Mouse (Mus musculus) spleen, postnatal 36 days (tissue): ENCODE results near the gene Hipk3.

Experiments
- DNase-seq, 2 experiments: peaks; one replicate each; pipeline ENCODE4 v3.0.0; 2022; ENCODE audit warnings: low spot score in 2 of 2, mixed read lengths in 1 of 2

Gene Hipk3

GRCm38 (mm10) chr2:104471161-104471560, 23.1 kb downstream of the Hipk3 start:
- no peak for DNase-seq

- no peak for DNase-seq
Measured at GRCm38 (mm10) chr2:104470536-104470935, 23.7 kb downstream of the Hipk3 start.

DNA sequence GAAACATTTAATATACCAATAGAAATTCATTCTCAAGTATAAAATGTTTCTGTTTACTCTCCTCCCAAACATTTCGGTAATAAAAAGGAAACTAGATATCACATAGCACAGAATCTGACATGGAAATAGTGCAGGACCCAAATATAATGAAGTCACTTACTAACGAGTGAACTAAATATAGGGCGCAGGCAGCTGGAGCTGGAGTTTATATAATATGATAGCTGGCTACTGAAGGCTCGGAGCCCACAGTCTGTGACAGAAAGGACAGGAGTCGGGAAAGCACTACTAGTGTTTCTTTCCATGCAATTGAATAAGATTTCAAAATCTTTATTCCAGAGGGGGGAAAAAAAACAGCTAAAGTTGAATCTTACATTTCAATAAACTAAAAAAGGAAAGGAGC, 25.8 kb downstream of the Hipk3 start:
- no peak for DNase-seq

DNA sequence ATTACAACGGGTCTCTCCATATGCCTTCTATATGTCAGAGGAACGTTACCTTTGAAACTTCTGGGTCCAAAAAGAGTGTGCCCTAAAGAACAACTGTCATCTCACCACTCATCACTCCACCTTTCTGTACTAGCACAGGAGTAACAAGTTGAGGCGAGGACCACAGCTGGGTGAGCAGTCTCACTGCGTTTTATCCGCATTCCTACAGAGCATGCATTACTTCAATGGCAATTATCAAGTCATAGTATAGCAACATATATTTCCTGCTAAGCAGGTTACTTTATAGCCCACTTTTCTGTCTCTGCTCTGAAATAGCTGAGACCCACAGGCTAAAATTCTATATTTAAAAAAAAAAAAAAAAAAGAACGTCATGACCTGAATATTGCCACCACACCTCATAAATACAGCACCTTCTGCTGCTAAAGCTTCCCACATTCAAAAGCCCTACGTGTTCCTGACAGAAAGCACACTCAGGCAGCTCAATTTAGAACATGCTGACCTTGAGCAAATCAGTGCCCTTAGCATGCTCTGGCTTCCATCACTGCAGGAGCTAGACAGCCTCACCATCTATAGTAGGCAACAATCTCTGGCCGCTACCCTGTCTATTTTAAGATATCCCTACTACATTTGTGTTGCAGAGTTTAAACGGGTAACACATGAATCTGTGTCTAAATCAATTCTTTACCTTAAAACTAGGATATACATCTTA, 27.2 kb downstream of the Hipk3 start:
- no peak for DNase-seq

DNA sequence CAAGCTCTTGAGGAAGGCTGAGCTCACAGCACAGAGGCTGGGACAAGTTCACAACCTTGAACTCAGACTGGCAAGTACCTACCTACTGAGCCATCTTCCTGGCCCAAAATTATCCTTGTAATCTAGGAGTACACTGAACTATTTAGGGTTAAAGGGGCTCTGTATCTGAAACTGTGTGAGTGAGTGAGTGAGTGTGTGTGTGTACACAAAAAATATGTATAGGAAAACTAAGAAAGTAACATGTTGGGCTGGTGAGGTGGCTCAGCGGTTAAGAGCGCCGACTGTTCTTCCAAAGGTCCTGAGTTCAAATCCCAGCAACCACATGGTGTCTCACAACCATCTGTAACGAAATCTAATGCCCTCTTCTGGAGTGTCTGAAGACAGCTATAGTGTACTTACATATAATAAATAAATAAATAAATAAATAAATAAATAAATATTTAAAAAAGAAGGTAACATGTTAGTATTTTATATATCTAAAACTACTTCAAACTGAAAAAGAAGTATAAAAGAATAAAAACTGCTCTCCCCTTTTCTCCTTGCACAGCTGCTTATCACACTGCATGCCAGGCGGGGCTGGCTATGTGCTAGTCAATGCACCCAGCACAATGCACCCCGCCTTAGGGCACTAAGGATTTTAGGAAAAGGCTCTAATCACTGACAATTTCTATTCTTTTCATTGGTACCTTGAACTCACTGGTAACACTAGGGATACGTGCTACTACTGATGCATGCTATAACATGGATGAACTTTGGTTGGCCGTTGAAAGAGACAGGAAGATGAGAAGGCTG, 28.4 kb downstream of the Hipk3 start:
- no peak for DNase-seq

- DNase-seq, result no peak
Measured at GRCm38 (mm10) chr2:104460021-104460420, 34.2 kb downstream of the Hipk3 start.

DNA sequence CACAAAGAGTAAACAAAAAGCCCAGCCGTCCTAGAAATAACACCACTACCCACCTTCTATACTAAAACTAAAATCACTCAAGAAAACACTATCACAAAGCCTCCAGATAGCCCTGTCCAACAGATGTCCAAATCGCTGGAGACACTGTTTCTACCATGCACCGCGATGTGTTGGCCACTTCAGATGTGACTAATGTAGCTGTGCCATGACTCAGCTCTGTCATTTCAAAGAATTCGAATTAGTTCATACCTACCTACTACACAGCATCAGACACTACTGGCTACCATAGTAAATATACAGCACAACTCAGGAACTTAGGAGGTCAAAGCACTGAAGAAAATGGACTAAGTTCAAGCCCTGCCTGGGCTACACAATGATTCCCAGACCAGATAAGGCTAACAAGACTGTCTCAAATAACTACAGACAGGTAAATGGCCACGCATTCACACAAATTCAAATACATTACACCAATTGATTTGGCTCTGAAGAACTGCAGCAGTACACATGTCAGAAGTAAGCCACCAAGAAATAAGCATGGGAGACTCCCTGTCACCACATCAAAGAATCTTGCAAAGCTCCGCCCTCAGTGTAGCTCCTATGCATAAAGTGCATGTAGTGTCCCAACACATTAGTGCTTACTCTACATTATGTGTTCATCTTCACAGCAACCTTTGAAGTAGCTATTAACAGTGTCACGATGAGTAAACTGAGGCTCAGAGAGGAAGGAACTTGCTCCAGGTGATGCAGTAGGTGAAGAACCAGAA, 35.5 kb downstream of the Hipk3 start:
- no peak for DNase-seq

- no peak for DNase-seq
Measured at GRCm38 (mm10) chr2:104457106-104457505, 37.1 kb downstream of the Hipk3 start.

DNA sequence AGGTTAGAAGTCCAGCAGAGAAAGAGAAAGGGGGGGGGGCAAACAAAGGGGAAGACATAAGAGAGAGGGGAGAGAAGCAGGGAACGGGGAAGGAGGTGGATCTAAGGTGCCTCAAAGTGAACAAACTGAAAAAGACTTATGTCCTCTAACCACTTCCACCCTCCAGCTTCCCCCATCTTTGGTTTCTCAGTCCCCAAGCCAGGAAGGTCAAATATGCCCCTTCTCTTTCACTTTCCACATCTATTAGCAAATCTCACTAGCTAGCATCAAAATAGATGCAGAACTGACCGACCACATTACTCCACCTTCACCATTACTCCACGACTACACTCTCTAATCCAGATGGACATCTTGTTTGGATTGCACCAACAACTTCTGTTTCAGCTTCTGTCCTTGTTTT, 43.6 kb downstream of the Hipk3 start:
- no peak for DNase-seq

GRCm38 (mm10) chr2:104449191-104449590, 45.1 kb downstream of the Hipk3 start:
- no peak for DNase-seq

DNA sequence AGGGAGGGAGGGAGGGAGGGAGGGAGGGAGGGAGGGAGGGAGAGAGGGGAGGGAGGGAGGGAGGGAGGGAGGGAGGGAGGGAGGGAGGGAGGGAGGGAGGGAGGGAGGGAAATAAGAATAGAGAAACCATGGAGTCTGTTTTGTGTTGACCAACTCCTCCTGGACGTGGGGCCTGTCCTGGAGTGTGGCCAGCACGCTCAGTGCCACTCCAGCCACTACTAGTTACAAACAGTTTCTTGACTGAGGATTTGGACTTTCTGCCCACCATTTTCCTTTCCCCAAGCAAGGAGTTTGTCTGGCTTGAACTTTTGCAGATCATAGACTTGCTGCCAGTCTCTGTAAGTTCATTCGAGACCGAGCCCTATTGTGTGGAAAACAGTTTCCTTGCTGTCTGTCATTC, 46.0 kb downstream of the Hipk3 start:
- no peak for DNase-seq

- no peak for DNase-seq
Measured at GRCm38 (mm10) chr2:104446016-104446415, 48.2 kb downstream of the Hipk3 start.

DNA sequence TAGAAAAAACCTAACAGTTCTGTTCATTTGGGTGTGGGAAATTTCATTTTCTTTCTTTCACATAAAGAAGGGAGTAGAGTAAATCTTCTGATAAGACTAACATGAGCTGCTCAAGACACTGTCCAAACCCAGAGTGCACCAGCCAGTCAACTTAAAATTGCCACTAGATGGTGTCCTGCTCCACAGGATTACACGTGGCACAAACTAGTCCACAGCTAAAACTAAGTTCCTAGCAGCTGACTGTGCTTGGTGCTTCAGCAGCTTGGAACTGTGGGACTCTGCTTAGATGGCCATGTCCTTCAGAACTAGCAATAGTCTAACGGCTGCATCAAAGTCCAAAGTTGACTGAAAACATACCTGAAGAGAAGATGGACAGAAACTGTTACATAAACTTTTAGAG, 49.5 kb downstream of the Hipk3 start:
- DNase-seq, result peak; percentile 42 to 54

- no peak for DNase-seq
Measured at GRCm38 (mm10) chr2:104442341-104442740, 51.9 kb downstream of the Hipk3 start.

DNA sequence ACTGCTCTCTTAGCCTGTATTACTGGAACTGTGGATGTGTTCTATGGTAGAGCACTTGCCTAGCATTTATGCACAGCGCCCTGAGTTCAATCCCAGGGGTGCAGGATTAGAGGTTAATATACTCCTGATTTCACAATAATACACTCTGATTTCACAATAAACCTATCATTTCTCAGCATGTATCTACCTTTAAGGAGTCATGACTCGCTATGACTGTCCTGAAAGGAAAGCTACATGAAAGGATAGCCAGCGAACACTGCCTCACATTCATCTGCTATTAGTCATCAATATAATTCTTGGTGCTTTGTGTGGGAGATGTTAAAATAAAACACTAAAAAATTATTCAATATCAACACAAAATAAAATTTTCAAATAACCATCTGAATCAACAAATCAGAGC, 58.0 kb downstream of the Hipk3 start:
- DNase-seq, result no peak

- no peak for DNase-seq
Measured at GRCm38 (mm10) chr2:104431067-104431466, 63.2 kb downstream of the Hipk3 start.

GRCm38 (mm10) chr2:104430566-104430965, 63.7 kb downstream of the Hipk3 start:
- no peak for DNase-seq

- no peak for DNase-seq
Measured at GRCm38 (mm10) chr2:104426112-104426511, 68.1 kb downstream of the Hipk3 start.

DNA sequence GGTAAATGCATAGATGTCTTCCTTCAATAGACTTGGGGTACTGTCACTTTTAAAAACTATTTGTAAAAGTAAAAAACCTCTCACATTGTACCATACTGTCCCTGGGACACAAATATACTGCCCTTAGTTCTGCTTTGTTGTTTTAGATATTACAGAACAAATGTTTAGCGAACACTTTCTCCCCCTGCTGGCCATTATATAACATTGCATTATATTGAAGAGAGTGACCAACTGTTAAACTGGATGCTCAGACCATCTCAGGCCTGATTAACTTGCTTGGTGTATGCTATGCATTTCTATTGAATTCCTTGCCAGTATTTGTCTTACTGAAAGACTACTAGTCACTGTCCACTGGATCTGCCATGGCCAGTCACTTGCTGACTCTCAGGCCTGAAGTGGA, 72.0 kb downstream of the Hipk3 start:
- no peak for DNase-seq

DNA sequence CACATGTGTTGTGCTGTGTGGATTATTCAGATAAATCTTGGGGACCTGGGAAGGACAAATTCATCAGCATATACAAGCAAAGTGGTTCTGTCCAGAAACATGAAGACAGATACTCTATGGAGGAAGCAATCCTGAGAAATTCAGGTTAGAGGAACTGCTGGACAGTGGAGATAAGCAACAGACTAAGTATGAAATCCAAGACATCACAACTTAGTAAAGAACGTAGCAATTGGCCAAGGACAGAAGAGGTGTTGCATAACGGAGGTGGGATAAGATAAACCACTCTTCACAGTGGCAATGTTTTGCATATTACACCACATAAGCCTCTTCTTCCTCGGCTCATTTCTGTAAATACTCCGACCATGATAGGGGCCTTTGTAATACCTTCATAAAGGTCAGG, 73.4 kb downstream of the Hipk3 start:
- no peak for DNase-seq

- DNase-seq, result no peak
Measured at GRCm38 (mm10) chr2:104419999-104420398, 74.2 kb downstream of the Hipk3 start.

DNA sequence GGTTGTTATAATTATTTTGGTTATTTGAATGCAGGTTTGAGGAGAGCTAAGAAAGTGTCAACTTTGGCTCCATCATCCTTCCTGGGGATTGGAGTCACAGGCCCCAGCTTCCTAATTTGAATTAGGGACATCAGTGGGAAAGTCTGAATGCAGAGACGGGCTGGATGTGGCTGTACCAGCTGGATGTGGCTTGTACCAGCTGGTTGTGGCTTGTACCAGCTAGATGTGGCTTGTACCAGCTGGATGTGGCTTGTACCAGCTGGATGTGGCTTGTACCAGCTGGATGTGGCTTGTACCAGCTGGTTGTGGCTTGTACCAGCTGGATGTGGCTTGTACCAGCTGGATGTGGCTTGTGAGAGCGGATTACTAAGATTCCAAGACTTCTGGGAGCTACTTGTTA, 74.8 kb downstream of the Hipk3 start:
- no peak for DNase-seq

DNA sequence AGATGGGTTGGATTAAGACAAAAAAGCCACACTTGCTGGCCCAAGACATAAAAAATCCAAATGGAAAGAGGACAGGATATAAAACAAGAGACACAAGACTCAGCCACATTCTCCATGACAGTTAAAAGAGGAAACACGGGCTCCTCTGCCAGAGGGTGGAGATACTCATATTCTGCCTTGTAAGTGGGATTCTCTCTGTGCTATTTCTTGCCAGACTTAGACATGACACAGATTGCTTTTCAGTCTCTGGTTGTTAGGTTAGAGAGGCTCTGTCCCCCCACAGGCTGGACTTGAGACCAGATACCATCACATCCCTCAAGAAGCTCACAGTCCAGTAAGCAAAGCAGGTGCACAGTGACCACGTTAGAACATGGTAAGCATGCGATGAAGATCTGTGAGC, 81.2 kb downstream of the Hipk3 start:
- no peak for DNase-seq
